Mouse (Mus musculus) thymus, adult 18-20 months (tissue): ENCODE data around the gene Smco1.
"Not testable (repeated sequence)": the region's sequence is repeated elsewhere in the genome, so short reads cannot be mapped to it uniquely, and the experiment has no call there.

Source experiments
- DNase-seq, 2 experiments: peaks; one replicate each; pipeline ENCODE4 v3.0.0; 2022; ENCODE audit warnings: mixed read lengths in 2 of 2

The Smco1 gene

GRCm38 (mm10) chr16:32271291-32271690, at the start of gene Smco1:
TSS of gene Smco1 (plus strand) at chr16:32271468.
- no peak for DNase-seq

DNA sequence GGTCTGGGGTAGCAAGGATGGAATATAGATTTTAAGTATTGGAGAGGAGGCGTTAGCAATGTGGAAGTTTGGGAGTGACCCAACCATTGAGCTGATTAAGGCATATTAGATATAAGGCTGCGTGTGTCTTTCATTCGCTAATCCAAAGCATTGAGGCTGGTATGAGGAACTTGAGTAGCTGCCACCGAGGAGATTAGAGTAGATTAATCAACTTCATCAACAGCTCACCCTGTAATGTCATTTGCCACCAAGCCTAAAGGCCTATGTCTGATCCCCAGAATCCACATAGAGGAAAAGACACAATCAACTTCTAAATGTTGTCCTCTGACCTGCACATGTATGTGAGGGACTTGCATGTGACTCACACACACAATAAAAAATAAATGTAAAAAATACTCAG, 49.5 kb upstream of the Smco1 start:
- DNase-seq: no peak

GRCm38 (mm10) chr16:32222399-32222798, 48.9 kb upstream of the Smco1 start:
- DNase-seq: no peak

- not testable (repeated sequence) for DNase-seq
Observed at GRCm38 (mm10) chr16:32232050-32232449, 39.2 kb upstream of the Smco1 start.

DNA sequence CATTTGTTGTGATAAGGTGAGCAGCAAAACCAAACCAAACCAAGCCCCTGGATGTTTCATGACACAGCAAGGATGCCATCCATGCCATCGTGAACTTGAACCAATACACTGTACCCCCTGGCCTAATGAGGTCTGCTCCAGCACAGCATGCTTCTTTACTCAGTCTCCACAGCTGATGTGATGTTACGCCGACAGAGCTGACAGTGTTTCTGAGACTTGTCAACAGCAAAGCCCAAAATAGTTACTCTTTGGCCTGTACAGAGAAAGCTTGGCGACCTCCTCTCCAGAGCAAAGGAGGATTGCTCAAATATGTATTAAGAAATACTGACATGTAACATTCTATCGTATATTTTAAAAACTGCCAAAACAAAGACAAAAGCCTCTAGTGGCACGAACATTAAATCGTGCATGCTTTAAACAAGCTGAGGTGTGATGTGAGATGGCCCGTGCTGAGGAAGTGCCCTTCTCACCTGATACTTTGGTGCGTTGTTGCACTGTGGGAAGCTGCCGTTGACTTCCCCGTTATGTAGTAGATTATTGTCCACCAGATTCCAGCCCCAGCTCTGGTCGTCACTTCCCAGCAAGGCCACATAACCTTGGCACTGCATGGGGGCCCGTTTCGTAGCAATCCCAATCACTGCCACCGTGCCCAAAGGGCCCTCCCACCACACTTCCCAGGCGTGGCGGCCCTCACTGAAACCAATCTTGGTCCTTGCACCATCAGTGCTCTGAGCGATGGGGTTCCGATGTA, 33.2 kb upstream of the Smco1 start:
- DNase-seq: no peak

DNA sequence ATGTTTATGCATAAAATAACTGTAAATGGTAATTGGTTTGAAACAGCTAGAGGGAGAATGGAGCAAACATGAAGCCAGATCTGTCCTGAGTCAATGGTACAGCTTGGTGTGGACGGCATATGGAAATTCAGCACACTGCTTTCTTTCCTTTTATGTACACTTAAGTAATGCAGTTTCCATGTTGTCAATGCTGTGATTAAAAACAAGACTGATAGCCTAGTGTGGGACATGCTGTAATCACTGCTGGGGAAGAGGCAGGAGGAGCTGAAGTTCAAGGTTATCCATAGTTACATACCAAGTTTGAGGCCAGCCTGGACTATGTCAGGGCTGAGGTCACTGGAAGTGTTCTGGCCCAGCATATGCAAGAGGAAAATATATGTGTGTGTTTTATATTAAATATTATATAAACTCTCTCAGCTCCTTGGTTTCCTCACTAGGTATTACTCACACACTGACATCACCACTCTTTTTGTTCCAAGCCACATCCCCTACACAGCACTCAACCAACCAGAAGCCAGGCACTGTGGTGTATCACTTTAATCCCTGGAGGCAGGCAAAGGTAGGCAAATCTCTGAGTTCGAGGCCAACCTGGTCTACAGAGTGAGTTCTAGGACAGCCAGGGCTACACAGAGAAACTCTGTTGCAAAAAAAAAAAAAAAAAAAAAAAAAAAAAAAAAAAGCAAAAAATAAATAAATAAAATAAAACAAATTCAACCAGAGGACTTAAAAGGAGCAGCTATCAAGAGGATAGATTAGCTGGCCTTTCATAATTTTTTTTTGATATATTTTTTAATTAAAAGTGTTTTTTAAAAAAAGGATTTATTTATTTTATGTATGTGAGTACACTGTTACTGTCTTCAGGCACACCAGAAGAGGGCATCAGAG, 31.6 kb upstream of the Smco1 start:
- DNase-seq: no peak

DNA sequence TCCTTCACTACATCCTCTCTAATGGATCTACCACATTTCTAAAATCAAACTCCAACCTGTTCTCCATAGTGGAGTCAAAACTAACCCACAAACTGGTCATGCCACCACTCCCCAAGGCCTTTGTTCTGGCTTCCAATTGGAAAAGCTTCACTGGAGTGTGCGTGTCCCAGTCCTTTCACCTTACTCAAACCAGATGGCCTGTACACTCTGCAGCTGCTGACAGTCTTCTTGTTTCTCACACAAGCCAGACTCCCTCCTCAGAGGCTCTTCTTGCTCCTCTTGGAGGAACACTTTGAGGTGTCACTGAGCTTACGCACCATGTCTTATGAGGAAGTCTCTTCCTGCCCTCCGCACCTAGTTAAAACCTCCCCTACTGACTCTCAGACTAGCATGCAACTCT, 27.4 kb upstream of the Smco1 start:
- DNase-seq: no peak

DNA sequence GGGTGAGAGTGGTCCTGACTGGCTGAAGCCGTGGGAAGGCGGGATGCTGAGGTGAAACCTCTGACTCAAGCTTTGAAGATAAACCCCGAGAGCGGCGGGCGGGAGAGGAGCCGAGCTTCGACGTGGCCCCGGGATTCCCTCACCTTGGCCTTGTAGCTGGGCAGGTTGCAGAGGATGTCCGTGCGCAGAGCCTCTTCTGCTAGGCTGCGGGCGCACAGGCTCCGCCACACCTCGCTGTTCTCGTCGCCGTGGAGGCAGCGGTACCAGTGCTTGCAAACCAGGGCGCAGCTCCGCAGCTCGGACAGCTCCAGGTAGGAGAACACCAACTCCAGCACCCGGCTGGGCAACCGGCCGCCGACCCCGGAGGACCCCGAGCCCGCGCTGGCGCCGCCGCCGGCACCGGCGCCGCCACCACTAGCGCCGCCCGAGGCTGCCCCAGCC, 24.9 kb upstream of the Smco1 start:
- peak; percentile 41 to 45 for DNase-seq

DNA sequence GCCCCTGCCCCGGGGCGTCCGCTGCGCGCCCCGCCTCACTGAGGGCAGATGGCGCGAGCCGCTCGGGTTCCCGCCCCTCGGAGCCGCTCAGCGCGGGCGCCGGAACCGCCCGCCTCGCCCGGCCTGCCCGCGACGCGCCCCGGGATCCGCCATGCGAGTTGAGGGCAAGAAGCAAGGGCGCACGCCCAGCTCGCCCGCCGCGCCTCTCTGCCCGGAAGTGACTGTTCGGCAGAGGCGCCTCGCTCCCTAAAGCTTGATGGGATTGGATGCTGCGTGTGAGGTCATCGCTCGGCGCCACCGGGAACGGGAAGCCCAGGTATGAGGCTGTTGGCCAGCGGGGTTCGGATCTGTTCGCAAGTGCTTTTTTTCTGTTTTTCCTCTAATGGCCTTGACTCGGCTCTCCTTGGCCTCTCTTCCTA, 24.3 kb upstream of the Smco1 start, which contains the start of the genes Fbxo45 and Wdr53:
Gene Fbxo45, minus strand, starts transcription at position 207 of the 419 bp plus-strand sequence.
Gene Wdr53, plus strand, starts transcription at position 276 of the 419 bp plus-strand sequence.
- peak; percentile 97 to 98 for DNase-seq

GRCm38 (mm10) chr16:32264225-32264624, 7.0 kb upstream of the Smco1 start:
- DNase-seq: not testable (repeated sequence)

- no peak for DNase-seq
Observed at GRCm38 (mm10) chr16:32273338-32273737, 2.1 kb downstream of the Smco1 start.

DNA sequence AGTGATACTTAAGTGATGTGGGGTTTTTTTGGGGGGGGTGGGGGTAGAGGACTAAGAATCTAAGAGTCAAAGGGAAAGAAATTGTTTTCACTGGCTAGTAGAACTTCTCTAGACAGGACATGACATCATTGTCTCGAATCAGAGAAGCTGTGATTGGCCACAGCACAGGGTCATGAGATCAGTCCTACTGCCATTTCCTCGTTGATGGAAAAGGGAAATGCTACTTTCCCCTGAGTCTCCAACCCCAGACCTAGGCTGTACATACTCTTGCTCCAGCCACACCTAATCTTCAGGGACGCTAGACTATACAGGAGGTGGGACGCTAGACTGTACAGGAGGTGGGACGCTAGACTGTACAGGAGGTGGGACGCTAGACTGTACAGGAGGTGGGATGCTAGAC, 3.8 kb downstream of the Smco1 start:
- DNase-seq: no peak

- no peak for DNase-seq
Observed at GRCm38 (mm10) chr16:32275830-32276229, 4.6 kb downstream of the Smco1 start.

DNA sequence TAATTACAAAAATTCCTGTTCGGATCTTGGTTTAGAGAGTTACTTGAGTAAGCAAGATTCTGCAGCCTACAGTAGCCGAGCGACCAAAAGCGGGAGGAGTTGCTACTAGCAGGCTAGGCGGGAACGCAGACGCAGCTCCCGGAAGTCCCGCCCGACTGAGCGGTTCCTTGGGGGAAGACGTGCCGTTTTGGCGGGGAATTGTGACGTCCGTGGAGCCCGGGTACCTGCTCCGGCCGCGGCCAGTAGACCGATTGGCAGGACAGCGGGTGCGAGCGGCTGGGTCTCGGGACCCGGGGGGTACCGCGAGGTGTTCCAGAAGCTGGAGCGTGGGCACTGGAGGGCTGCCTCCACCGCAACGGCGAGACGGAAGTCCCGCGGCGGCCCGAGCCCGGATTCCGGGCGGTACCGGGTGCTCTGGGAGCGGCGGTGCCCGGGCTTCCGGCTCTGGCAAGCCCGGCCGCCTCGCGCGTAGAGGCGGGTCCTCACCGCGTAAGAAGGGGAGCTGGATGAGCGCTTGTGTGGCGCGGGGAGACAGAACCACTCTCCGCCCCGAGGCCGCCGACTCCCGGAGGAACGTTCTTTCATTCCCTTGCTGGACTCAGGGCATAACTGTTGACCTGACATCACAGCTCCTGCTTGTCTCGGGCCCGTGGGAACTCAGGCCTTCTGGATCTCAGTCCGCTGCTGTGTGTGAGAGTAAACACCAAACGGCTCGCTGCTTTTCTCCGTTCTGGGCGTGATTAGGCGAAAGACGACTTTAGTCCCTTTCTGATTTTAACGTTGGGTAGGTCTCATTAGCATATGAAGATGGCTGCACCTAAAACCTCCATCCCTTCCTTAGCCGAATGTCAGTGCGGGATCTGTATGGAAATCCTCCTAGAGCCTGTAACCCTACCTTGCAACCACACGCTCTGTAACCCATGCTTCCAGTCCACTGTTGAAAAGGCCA, 6.3 kb downstream of the Smco1 start, which contains the start of gene Rnf168:
Gene Rnf168, plus strand, starts transcription at position 152 of the 949 bp plus-strand sequence.
- DNase-seq: peak; percentile 80 to 83

DNA sequence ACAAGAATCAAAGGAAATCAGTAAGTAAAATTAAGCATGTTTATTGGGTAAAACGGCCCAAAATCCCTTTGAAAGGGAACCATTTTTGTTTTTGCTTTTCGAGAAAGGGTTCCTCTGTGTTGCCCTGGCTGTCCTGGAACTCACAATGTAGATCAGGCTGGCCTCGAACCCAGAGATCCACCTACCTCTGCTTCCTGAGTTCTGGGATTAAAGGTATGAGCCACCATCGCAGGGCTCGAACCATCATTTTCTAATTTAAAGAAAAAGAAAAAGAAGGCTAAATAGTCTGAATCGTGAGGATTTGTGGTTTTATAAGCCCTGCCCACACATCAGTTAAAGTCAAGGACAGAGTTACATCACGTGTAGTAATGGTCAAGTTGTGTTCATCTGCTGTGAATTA, 7.1 kb downstream of the Smco1 start:
- DNase-seq: no peak

- no peak for DNase-seq
Observed at GRCm38 (mm10) chr16:32280211-32280610, 8.9 kb downstream of the Smco1 start.

DNA sequence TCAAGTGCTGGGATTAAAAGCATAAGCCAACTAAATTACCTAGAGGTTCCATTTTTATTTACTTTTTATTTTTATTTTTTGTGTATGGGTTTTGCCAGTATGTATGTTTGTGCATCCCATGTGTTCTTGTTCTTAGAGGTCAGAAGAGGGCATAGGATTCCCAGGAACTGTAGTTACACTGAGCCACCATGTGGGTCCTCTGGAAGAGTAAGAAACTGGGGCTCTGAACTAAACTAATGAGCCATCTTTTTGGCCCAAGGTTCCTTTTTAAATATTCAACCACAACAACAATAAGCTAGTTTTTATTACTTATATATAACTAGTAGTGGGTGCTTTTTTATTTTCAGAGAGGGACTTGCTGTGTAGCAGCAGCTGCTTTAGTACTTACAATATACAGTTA, 11.3 kb downstream of the Smco1 start:
- DNase-seq: no peak

DNA sequence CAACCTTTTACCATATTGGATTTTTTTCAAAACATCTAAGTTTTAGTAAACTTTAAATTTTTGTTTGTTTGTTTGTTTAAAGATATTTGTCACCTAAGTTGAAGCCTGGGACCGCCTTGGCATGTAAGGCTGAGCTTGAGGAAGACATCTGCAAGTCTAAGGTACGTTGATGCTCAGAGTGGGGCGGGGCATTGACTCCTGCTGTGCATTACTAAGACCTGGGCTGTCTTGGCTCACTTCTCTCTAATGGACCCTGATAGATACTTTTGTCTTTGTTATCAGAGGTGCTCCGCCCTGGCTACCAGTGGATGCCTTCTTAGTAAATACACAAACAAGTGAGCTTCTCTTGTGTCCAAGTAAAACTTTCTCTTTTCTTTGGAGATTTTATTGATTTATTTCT, 20.6 kb downstream of the Smco1 start:
- DNase-seq: no peak

DNA sequence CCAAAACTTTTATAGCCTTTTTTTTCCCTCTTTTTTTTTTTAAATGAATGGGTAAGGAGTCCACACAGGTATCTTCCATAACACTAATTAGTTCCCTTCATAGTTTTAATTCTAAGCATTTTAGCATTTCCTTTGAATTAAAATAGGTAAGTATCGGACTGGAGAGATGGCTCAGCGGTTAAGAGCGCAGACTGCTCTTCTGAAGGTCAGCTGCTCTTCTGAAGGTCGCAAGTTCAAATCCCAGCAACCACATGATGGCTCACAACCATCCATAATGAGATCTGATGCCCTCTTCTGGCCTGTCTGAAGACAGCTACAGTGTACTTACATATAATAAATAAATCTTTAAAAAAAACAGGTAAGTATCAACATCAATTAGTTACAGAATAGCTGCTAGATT, 28.3 kb downstream of the Smco1 start:
- DNase-seq: not testable (repeated sequence)

GRCm38 (mm10) chr16:32303046-32303445, 31.8 kb downstream of the Smco1 start:
- no peak for DNase-seq

DNA sequence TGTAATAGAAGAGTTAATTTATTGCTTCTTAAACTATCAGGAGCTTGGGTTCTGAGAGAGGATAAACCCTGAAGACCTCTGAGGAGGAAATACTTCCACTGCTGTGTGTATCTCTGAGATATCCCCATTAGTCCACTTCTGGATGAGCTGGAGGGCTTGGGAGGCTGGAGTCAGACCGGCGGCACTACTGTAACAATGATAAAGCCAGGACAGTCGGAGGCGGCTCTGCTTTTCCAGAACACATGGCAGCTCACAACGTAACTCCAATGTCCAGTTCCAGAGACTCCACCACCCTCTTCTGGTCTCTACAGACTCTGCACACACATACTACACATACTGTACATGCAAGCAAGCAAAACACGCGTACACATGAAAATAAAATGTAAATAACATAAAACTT, 32.6 kb downstream of the Smco1 start:
- no peak for DNase-seq

DNA sequence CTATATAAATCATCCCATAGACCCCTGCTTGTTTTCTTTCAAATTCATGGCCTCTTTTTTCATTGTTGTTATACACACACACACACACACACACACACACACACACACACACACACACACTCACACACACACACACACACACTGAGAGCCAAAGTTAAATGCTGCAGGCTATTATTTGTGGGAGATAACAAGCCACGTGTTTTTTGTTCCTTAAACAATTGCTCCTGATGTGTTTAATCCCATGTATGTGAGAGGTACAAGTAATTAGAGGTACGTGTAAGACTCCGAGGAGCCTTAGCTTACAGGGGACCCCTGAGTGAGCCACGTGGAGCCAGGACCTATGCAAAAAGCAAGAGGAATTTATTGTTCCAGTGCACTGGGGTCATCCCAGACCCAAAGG, 40.7 kb downstream of the Smco1 start:
- DNase-seq: no peak
